Mouse (Mus musculus): ENCODE measurements around the gene Zkscan3. TPM values are rescaled to one million over a fixed set of nuclear protein-coding genes. Genes with fewer than 3 reads are reported as not detected.

Zkscan3 gene
- 10 to 100 TPM; 24.1 to 34.5 TPM for polyA plus RNA-seq (2017; shearing (Covaris generic))

DNA sequence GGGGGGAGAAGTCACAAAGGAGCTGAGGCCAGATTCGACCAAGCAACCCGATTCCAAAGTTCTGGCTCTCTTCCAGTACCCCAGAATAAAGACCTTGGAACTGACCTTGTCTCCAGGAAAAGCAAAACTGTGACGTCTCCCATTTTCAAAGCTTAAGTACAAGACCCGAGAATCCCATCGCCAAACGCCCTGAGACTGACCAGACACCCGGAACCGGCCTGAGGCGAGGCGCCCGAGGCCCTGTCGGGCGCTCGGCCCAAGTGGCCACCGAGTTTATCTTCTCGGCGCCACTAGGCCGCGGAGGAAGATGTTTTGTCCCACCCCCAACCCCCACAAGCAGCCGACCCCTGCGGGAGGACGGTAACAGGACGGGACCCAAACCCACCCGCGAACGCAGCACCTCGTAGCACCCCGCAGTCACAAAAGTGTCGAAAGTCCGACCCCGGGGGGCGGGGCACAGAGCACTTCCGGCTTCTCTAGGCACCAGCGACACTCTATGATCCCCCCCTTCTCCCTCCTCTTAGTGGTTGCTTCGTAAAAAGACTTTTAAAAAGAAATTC, at the start of gene Zkscan3:
TSS of gene Zkscan3 (minus strand) at position 469 of the 560 bp plus-strand sequence.
- ATAC-seq = peak; percentile 97

DNA sequence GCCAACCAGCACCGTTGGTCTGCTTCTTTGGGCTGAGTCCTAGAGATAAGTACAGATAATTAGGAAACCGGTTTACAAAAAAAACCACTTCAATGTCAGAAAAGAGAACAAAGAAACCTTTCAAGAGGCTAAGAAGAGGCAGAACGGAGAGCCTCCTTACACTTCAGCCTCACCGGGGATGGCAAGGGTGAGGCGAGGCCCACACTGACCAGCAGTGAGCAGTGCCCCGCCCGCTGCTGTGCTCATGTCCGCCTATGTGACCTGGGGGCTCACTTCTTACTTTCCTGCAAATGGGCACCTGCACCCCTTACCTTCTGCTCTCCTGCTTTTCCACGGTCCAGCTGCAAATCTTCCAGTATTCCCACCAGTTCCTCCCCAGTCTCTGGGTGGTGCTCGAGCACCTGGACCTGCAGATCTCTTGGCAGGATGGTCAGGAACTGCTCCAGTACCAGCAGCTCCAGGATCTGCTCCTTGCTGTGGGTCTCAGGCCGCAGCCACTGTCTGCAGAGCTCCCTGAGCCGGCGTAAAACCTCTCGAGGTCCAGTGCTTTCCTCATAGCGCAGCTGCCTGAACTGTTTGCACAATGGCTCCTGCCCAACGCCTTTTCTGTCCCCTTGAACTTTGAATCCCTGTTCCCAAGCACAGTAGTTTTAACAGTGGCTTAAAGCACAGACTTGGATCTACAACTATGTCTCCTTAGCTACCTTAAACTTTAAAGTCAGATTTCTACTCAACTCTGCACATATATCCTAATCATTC, 45.5 kb upstream of the Zkscan3 start:
- no peak for ATAC-seq

DNA sequence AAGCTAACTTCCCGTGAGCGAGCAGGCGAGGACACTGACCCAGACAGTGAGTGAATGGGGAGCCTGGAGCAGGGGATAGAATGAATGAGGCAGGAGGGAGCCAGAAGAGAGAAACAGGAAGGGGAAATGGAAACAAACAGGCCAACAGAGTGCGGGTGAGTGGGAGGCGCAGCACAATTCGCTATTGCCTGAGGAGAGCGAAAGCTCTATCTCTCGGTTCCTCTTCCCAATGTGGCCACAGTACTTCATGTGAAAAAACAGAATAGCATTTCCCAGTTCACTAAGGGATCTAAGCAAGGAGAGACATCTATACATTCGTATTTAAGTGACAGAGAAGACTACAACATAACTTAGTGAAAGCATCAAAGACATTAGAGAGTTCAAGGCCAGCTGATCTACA, 44.2 kb upstream of the Zkscan3 start:
- no peak for ATAC-seq

DNA sequence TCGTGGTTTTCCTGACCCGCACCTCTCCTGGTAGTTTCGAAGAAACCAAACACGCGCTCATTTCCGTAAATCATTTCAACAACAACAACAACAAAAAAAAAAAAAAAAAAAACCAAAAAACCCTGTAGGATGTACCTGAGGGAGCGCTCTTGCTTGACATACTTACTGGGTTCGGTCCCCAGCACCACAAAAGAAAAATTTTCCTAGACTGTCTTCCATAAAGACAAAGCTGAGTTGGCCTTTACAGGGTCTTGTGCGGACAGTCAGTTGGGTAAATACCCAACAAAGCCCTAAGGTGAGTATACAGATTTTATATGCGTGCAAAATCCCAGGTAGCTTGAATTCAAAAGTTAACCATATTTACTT, 38.6 kb upstream of the Zkscan3 start:
- ATAC-seq = peak; percentile 16

DNA sequence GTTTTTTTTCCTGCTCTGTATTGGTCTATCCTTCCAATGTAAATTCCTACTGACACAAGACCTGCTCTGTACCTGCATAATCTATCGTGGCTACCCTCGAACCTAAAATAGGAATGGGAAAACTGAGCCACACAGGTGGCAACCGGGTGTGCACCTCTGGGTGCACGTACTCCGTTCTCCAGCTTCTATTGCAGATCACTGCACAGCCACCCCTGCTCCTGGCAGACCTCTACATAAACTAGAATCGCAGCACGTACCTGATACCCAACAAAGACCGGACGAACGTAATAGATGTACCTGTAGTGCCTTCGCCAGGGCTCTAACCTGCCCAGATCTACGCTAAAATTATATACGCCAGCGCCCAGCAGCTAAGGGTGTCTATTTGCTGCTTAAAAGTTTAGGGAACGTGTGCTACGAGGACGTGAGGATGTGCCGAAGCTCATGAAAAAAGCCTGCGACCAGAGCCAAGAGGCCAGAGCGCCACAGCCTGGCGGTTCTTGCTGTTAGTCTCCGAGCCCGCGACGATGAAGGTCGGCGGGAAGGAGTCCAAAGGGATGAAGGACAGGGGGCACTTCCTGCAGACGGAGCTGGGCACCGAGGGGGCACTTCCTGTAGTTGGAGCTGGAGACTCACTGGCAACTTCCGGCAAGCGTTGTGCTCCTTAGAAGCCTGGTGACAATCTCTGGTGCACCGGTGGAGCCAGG, 38.1 kb upstream of the Zkscan3 start, which contains the start of gene Pgbd1:
TSS of gene Pgbd1 (minus strand) at position 556 of the 704 bp plus-strand sequence.
- ATAC-seq = peak; percentile 86

DNA sequence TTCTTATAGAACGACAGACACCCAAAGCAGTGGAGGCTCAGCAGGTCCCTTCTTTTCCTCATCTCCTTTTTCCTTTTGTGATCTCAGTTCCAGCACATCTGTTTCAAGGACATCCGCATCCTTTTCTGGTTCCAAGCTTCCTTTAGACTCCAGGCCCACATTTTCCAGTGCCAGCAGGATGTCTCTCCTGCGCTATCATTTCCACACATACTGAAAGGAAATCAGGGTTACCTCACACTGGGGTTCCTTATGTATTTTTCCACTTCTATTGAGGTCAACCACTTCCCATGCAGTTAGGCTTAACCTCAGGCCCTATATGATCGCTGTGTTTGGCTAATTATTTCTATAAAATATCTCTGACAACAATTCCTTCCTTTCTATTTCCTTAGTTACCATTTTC, 32.9 kb upstream of the Zkscan3 start:
- ATAC-seq = no peak

DNA sequence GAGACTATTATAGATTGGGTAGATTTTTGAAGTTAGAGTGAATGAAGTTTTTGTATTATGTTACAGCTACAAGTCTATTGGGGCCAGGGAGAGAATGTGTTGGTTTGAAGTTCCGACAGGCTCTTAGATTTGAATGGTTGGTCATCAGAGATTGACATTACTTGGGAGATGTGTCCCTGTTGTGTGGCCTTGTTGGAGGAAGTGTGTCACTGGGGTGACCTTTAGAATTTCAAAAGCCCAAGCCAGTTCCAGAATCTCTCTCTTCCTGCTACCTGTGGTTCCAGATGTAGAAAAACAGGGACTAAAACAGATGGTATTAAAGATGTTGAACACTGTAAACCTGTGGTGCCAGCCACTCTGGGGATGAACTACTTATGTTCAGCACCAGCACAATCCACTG, 25.1 kb upstream of the Zkscan3 start:
- no peak for ATAC-seq

DNA sequence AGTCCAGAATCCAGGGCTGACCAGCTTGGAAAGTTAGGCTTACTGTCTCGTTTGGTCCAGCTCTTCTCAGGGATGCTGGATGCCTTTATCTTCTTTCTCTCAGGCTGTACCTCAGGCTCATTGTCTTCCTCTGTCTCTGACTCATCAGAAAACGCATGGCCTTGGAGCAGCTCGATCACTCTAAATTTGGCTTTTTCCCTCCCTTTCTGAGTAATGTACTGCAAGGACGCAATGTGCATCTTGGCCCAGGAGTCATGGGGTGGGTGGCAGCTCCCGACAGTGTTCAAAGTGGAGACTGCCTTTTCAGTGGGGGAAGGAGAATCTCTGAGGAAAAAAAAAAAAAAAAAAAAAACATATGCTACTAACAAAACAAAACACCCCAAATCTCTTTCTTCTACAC, 20.7 kb upstream of the Zkscan3 start:
- ATAC-seq = no peak

DNA sequence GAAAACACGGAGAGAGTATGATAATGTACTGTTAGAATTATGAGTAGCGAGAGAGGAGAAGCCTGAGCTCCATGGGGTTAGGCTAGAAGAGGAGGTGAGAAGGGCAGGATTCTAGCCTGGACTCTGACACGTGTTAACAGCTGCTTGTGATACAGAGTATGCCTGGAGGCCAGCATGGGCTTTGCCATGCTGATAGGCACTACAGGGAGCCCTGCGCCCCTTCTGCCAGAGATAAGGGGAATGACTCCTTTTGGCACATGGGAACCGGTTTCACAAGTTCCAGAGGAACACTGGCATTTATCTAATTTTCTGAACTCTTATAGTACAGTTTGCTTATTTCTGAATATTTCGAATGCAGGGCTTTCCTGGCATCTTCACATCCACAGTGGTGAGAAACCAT, 16.3 kb upstream of the Zkscan3 start:
- ATAC-seq = no peak

DNA sequence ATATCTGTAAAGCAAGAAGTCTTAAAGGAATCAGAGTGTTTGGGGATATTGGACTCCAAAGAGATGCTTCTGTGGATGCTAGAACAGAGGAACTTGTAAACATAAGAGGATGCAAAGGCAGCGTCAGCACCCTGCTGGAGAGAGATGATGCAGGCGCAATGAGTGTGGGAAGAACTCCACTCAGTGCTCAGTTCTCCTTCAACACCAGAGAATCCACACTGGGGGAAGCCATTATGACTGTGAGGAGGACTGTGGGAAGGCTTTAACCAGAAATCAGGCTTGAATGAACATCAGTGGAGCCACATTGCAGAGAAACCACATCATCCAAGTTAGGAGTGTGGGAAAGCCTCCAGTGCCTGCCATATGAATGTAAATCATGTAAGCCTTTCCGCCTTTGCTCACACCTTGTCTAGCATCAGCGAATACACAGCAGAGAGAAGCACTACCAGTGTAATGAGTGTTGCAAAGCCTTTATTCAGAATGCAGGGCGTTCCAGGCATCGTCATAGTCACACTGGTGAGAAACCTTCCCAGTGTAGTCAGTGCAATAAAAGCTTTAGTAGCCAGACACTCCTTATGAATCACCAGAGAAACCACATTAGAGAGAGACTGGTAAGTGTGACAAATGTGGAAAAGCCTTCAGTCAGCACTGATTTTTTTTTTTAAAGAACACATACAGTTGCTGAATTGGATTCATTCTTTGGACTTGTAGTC, 14.9 kb upstream of the Zkscan3 start:
- ATAC-seq = no peak

DNA sequence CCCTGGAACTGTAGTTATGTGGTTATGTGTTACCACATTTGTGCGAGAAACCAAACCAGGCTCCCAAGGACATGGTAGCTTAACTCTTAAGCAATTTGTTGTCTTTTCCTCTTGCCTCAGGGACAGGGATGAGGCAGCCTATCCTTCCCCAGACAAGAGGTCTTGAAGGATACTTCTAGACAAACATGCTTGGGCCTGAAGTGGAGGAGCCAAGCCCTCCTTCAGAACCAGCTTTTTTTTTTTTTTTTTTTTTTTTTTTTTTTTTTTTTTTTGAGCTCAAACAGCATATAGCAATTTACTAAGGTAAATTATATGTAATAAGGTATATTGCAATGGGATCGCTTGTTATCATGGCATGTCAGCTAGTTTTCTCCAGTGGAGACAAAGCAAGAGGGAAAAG, 13.2 kb upstream of the Zkscan3 start:
- no peak for ATAC-seq

DNA sequence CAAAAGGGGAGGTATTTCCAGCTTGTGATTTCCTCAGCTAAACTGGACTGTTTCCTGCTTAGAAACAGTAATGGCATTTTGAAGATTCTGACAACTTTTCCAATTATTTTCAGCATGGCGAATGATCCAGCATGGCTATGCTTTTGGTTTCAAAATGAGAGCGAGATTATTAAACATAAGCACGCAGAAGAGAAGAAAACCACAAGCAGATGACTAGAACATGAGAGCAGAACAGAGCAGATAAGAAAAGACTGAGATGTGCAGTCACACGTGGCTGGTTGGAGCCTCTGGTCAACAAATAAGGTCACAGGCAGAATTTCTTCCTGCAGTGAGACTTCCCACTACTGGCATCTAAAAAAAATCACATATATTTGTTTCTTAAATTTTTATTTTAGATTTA, 12.7 kb upstream of the Zkscan3 start:
- no peak for ATAC-seq

DNA sequence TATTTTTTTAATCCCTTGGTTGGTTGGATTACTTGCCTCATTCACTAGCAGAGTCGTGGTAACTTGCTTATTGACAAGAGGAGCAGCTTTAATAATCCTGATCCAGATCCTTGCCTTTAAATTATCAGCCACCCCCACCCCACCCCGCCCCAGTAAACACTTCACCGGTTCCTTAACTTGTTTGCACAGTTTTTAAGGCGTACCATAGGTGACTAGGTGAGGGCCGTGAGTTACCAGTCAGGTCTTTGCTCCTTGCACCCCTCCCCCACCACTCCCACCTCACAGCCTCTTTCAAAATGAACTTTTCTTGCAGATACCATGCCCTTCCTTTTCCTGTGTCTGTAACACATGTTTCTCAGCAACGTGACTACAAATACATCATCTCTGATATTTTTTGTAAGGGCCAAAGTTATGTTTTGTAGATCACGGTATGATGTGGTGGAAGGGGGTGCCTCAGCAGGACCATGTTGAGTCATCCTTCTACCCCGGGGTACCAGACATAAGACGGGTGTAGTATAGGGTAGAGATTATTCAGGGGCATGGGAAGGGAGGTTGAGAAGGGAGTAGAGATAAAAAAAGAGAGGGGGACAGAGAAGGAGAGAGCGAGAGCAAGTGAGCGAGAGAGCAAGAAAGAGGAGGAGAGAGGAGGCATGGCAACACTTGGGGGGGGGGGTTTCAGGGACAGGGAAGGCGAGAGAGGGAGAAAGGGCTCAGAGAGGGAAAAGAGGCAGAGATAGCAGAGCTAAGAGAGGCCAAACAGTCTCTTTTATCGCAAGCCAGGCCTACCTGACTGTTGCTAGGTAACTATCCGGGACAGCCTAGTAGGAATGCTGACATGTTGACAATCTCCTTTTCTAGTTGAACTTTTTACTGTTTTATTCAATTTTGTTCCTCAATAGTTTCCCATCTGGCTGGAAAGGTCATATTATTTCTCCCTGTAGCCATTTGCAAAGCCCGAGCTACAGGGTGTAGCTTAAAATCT, 12.0 kb upstream of the Zkscan3 start:
- no peak for ATAC-seq

DNA sequence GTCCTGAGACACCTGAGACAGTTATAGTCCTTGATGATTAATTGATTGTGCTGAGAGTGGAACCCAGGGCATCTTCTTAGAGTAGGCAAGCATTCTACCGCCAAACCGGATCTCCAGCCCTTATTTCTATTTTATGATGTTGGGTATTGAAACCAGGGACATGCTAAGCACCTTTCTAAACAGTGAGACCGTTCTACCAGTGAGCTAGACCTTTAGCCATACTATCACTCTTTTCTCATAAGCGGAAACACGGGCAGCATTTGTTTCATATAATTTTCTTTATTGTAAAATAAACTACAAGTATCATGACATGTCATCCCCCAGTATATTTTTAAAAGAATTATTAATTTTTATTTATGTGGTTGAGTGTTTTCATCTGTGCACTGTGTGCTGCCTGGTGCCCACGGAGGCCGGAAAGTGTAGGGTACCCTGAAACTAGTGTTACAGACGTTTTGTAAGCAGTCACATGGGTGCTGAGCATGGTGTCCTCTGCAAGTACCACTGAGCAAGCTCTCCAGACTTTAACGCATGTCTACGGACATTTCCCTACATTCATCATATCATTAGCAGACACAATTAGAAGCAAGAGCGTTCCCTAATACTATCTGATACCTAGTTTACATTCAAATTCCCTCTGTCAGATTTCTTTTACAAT, 6.4 kb upstream of the Zkscan3 start:
- ATAC-seq = no peak

DNA sequence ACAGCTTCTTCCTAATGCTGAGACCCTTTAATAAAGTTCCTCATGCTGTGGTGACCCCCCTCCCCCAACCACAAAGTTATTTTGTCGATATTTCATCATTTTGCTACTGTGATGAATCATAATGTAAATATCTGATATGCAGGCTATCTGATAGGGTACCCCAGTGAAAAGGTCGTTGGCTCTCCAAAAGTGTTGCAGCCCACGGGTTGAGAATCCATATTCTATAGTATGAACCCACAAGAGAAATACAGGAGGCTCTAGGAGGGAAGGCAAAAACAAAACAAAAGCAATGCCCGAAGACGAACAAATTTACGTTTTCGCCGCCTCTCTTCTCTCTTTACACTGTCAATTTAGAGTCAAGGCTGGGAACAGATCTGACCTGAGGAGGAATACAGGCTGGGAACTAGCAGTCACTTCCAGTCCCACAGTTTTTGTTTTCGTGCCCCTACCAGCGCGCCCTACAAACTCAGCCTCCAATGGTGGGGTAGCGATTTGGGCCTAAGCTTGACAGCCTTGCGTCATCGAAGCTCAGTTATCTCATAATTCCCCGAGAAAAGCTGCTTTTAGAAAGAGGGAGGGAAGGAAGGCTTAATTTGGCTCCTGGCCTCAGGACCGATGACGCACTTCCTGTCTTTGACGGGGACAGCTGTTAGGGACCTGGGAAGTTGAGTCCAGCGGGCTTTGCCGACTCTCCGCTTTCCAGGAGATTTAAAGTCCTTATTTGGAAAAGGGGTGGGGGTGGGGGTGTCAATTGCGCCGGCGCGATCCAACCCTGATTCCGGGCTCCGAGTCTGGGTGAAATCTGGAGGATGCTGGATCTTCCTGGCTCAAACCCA, 5.6 kb upstream of the Zkscan3 start:
- ATAC-seq = peak; percentile 70

DNA sequence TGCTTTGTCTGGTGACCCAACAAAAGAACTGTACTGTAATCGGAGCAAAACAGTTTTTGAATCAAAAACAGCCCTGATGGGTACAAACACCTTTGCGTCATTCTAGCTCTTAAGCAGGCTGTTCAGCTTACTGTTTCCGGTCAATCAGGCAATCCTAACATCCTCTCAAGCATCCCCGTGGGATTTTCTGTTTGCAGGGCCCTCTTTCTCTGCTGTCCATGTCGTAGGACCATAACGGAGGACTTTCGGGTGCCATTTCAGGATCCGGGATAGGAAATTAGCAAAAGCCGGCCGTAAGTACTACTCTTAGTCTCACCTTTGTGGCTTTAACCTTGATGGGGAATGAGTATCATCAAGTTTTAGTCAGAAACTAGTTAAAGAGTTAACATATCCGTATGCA, 4.8 kb upstream of the Zkscan3 start:
- no peak for ATAC-seq

DNA sequence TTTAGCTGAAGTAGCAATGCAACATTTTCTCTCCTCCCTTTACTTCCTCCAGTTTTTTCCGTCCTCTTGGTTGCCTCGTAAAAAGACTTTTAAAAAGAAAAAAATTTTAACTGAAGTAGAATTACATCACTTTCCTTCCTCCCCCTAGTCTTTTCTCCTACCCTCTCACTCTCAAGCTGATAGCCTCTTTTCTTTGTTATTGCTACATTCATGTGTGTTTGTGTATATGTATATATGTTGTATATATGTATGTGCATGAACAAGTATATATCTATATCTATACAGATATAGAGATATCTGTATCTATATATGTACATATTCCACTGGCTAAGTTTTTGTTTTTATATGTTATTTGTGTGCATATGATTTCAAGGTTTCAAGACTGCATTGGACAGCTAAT, 293 bp upstream of the Zkscan3 start:
- ATAC-seq = peak; percentile 12

DNA sequence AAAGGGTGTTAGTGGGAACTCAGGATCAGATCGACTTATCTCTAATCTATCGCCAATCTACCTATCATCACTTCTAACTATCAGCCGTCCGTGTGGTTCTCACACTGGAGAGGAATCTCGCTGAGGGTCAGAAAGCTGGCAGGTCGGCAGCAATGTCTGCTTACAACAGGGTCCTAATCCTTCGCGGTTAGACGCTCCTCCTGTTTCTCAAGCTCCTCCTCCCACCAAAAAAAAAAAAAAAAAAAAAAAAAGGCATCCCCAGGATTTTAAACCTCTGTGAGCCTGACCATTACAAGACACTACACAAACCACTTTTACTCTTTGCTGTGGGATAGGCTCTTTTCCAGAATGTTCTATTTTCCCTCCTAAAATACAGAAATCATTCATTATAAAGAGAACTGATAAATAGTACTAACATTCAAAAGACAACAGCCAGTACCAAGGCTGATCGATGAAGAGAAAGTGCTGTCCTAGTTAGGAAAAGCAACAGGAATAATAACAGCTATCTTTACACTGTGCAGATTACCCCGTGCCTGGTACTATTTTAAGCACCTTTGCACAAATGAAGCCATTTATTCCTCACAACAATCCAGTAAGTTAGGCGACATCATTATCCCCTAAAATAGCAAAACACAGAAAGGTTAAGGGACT, 794 bp downstream of the Zkscan3 start:
- ATAC-seq = peak; percentile 24

DNA sequence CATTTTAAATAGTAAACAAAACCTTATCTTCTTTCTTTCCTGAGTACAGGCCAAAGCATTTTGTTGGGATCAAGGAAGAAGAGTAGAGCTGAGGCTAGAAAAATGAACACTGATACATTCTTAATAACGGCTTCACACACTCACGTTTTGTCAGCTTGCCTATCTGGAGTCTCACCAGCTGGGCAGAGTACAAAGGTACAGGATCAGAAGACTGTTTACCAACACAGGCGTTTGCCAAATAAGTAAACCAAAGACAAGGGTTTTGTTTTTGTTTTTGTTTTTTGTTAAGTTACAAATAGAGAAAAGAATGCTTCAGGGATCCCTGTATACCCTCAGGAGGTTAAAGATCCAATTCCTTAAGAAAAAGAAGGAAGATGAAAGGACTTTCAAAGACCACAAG, 1.4 kb downstream of the Zkscan3 start:
- ATAC-seq = no peak

DNA sequence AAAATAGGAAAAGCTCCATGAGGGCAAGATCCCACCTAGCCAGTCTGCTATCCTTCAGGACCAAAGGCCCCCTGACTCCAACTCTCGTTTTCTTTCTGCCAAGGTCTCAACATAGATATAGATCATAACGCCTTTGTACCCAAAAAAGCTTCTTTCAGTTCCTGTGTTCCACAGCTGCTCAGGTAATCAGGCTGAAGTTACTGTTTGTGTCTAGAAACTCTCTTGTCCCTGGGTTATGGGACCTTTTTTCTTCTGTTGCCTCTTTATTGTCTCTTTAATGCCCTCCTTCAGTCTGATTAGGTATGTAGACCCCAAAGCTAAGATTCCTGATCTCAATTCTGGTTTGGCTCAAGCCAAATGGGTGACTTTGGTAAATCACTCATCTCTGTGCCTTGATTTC, 5.1 kb downstream of the Zkscan3 start:
- no peak for ATAC-seq
